Mouse (Mus musculus): ENCODE results near the gene Wdr83.
A peak's percentile ranks its signal among the peaks of the same experiment; 100 is the strongest.

Gene Wdr83

GRCm38 (mm10) chr8:85076993-85077392, 4.1 kb downstream of the Wdr83 start:
- peak; percentile 87 for DNase-seq

GRCm38 (mm10) chr8:85076001-85076400, 5.1 kb downstream of the Wdr83 start:
- DNase-seq: peak; percentile 65 to 79

- DNase-seq: no peak
These were observed 6.5 kb downstream of the Wdr83 start for GRCm38 (mm10) chr8:85074617-85075016.

GRCm38 (mm10) chr8:85074167-85074566, 6.9 kb downstream of the Wdr83 start:
- DNase-seq: no peak

- no peak for DNase-seq
These were observed 8.0 kb downstream of the Wdr83 start for GRCm38 (mm10) chr8:85073041-85073612.

GRCm38 (mm10) chr8:85072364-85072929, 8.7 kb downstream of the Wdr83 start:
- no peak for DNase-seq

GRCm38 (mm10) chr8:85071514-85072281, 9.4 kb downstream of the Wdr83 start, which contains the start of gene Dhps:
Dhps (plus strand) TSS chr8:85071757.
- DNase-seq: peak; percentile 91 to 92

GRCm38 (mm10) chr8:85071041-85071440, 10.1 kb downstream of the Wdr83 start:
- DNase-seq: peak in 1 of 2 experiments; percentile 29

- DNase-seq: peak; percentile 41 to 64
These were observed 13.1 kb downstream of the Wdr83 start, which contains the start of gene Gm5741 for GRCm38 (mm10) chr8:85067982-85068381. Gm5741 (minus strand) TSS chr8:85067982.

GRCm38 (mm10) chr8:85067155-85067554, 14.0 kb downstream of the Wdr83 start:
- DNase-seq: no peak

GRCm38 (mm10) chr8:85065213-85065612, 15.9 kb downstream of the Wdr83 start:
- no peak for DNase-seq

GRCm38 (mm10) chr8:85062603-85063002, 18.5 kb downstream of the Wdr83 start:
- DNase-seq: no peak

GRCm38 (mm10) chr8:85059879-85060616, 21.1 kb downstream of the Wdr83 start, which contains the start of gene Fbxw9:
Fbxw9 (plus strand) TSS chr8:85060055.
- peak; percentile 93 to 95 for DNase-seq

GRCm38 (mm10) chr8:85057367-85057766, 23.7 kb downstream of the Wdr83 start:
- DNase-seq: no peak

GRCm38 (mm10) chr8:85043619-85044018, 37.5 kb downstream of the Wdr83 start:
- DNase-seq: no peak

- peak; percentile 59 to 62 for DNase-seq
These were observed 43.2 kb downstream of the Wdr83 start for GRCm38 (mm10) chr8:85037681-85038531.

- no peak for DNase-seq
These were observed 43.8 kb downstream of the Wdr83 start for GRCm38 (mm10) chr8:85037366-85037680.

GRCm38 (mm10) chr8:85036718-85037365, 44.3 kb downstream of the Wdr83 start, which contains the start of gene Tnpo2:
Tnpo2 (plus strand) TSS chr8:85036915.
- DNase-seq: peak; percentile 91 to 94

GRCm38 (mm10) chr8:85036381-85036717, 44.8 kb downstream of the Wdr83 start:
- no peak for DNase-seq

- peak in 1 of 2 experiments; percentile 40 for DNase-seq
These were observed 45.3 kb downstream of the Wdr83 start for GRCm38 (mm10) chr8:85035728-85036310.

GRCm38 (mm10) chr8:85035165-85035727, 45.9 kb downstream of the Wdr83 start:
- no peak for DNase-seq
